Mouse (Mus musculus): ENCODE measurements around the gene Lrrc66. TPM values are rescaled to one million over a fixed set of nuclear protein-coding genes. Genes with fewer than 3 reads are reported as not detected.

Gene Lrrc66
- not detected for total RNA-seq (2021)
- long read RNA-seq, experiment 1, result 0 reads
- long read RNA-seq, experiment 2, result 0 reads

DNA sequence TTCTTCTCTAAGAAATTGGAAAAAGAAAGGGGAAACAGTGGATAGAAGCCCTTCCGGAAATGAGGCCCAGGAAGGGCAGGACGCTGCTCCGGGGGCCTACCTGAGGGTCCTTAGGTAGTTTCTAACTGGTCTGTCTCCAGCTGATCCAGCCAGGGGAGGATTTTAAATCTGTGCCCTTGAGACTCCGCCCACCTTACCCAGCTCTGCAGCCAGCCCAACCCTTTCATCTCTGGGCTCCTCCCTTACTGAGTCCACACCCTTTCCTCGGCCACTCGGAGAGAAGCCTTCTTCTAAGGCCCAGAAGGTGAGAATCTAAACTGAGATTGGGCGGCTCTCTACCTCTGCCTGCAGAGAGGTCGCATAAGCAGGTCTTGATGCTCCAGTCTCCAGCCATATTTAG is at the start of gene Lrrc66:
Gene Lrrc66, minus strand, starts transcription at position 236 of the 400 bp plus-strand sequence.
- no peak for DNase-seq (ENCODE audit: low spot score in 2 of 2)

DNA sequence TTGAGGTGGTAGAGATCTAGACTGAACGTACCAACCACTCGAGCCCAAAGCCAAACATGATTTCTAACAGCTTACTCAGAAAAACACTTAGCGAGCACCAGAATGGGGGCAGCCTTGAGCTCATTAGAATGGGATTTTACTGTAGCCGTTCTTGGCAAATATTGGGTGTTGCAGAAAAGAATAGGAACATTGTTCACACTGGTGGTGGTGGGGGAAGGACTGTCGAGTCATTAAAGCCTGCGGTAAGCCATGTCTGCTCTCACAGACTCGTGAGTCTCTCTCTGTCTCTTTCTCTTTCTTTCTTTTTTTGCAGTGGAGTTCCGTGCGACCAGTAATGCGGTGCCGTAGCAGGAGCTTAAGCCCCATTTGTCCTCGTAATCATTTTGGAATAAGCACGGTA is 44.3 kb upstream of the Lrrc66 start:
- DNase-seq (ENCODE audit: low spot score in 2 of 2), result peak in 1 of 2 experiments; percentile 4

DNA sequence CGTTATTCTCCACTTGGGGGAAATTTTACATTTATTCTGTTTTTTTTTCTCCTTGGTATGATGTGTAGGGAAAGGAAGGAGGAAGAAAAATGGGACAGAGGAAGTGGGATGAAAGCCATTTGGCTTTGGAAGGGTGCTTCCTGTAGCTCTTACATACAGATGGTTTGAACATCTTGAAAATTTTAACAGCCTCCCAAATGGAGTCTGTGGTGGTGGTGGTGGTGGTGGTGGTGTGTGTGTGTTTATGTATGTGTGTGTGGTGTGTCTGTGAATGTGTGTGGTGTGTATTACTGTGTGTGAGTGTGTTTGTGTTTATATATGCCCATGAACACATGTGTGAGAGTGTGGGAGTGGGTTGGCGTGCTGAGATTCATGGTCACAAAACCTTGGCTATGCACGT is 43.3 kb upstream of the Lrrc66 start:
- no peak for DNase-seq (ENCODE audit: low spot score in 2 of 2)

DNA sequence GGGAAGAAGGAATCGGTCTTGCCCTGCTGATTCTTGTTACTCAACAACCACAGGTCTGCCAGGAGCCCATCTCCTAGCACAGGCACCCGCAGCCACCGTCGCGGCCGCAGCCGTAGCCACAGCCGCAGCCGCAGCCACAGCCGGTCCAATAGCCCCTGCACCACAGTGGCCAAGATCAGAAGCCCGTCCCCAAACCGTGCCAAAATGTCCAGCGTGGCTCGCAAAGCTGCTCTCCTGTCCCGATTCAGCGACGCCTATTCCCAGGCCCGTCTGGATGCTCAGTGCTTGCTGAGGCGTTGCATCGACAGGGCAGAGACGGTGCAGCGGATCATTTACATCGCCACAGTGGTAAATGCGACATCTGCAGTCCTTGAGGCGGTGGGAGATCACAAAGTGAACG is 37.1 kb upstream of the Lrrc66 start:
- DNase-seq (ENCODE audit: low spot score in 2 of 2), result no peak

DNA sequence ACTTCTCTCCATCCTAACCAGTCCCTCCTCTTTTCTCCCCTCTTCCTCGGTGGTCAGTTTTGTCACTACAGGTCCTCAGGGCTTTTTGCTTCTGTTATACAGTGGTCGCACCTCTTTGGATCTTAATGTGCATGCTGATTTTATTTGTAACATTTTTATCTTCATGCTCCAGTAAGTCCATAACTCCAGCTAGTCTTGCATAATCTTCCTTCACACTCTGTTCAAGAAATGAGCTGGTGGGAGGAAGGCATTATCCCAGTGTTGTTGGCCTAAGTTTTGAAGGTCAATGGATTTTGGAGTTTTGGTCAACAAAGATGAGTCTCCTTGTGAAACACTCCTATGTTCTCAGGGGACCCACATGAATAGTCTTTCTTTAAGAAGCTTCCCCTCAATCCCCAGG is 35.6 kb upstream of the Lrrc66 start:
- no peak for DNase-seq (ENCODE audit: low spot score in 2 of 2)

DNA sequence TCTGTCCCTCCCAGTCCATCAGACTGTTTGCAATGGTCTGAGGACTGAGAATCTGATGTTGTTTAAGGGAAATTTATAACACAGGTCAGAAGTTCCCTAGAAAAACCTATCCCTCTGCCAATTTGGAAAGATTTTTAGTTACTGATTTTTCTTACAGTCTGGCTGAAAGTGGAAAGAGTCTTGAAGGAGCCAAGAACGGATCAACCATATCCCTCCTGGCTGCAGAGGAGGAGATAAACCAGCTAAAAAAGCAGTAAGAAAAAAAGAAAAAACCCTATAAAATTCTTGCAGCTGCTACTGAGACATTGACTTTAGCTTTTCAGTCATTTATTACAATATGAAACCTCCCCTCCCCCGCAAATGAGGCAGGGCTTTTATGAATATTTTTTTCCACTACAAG is 34.4 kb upstream of the Lrrc66 start:
- DNase-seq (ENCODE audit: low spot score in 2 of 2), result no peak

DNA sequence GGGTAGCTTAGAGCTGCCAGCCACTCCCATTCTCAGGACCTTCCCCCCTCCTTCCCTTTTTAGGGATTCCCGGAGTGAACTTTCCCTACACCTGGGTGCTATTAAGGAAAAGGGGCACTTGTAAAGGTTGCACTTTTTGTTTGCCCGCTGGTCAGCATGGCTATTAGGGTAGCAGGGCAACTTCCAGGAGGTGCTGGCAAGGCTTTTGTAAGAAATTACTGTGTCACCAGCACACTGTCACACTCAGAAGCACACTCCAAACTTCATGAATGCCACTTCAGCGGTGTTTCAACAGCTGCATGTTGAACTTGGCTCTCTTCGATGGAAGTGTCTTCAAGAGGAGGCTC is 19.5 kb upstream of the Lrrc66 start:
- no peak for DNase-seq (ENCODE audit: low spot score in 2 of 2)

DNA sequence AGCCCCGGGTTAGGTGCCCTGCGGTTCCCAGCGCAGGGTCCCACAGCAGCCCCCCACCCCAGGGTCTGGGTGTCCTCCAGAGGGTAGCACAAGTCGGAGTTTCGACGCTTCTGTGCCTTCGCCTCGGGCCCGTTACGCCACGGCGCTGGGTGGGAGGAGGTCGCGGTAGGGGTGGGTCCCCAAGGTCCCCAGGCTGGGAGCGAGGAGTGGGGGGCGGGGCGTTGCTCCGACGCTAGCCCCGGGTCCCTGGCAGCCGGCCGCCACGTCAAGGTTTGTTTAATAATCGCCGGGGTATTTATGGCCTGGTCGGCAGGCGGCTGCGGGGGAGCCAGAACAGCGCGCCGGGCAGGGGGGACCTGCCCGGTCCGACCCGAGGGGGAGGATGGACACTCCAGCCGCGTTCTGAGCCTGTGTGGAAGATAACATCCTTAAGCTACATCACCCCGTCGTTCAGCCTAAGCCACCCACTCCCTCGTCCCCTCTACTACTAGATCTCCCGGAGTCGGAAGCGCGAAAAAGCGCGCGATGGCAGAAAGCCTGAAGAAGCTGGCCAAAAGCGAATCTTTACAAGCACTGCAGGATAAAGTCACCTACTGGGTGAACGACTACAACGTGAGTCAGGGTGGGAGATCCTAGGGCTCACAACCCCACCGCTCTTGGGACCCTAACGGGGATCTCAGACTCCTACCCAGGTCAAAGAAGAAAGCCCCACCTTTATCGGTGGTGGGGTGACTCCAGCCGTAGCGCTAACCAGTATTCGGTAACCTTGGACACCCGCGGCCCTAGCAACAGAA is 18.9 kb upstream of the Lrrc66 start, which contains the start of gene Spata18:
Gene Spata18, plus strand, starts transcription at position 319 of the 794 bp plus-strand sequence.
- DNase-seq (ENCODE audit: low spot score in 2 of 2), result no peak

DNA sequence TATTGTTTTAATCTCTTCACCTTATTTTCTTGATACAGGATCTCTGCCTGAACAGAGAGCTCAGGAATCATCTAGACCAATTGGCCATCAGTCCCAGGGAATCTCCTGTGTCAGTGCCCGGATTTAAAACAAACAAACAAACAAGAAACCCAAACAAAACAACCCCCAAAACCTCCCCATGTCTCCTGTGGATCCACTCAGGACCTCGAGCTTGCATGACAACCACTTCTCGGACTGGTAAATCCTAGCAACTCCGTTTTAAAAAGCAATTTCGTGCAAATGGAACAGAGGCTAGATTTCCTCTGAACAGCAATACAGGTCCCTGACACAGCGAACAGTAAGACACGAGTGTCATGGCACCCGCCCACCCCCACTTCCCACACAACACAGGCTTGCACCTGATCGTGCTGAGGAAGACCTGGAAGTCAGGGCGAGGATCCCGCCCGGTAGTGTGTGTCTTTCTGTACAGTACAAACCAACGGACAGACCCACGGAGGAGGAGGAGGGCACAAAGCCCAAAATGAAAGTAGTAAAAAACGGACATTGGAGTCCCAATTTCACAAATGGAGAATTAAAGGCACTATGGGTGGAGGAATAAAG is 18.1 kb upstream of the Lrrc66 start:
- DNase-seq (ENCODE audit: low spot score in 2 of 2), result no peak

DNA sequence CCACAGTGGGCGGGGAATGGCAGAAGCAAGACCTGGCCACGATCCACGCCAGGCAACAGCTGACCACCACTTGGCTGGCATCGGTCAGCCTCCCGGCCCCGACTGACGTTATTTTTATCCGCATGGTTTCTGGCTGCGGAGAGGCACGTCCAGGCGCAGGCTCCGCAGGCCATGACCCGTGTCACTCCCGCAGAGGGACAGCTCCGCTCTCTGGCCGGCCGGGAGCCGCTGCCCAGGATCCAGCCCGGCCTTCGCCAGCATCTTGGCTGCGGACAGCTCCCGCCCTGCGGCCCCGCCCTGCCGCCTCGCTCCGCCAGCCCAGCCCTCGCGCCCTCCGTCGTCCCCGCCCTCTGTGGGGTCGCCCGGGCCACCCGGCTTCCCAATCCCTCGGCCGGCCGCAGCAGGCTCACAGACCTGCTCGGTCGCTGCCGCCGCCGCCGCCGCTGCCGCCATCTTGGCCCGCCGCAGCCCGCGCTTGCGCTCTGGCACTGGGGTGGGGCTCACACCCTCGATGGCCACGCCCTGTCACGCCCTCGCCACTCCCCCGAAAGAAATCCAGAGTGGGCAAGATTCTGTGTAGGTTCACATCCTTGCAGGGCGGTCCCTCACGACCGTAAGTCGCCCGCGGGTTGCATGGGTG is 15.1 kb upstream of the Lrrc66 start, which contains the start of gene Sgcb:
Gene Sgcb, minus strand, starts transcription at position 530 of the 640 bp plus-strand sequence.
- peak; percentile 86 to 87 for DNase-seq (ENCODE audit: low spot score in 2 of 2)

DNA sequence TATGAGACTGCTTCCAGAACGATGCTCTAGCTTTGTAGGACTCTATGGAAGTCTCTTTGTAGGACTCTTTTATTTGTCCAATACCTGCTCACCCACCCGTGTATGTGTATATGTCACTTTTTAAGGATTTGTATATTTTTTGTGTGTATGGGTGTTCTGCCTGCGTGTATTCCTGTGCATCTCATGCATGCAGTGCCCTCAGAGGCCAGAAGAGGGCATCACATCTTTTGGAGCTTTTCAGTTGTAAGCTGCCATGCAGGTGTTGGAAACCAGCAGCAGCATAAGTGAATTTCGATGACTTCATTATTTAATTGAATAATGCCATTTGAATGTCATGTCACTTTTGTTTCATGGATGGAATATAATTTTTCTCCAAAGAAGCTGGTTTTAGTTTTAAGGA is 9.8 kb upstream of the Lrrc66 start:
- DNase-seq (ENCODE audit: low spot score in 2 of 2), result peak in 1 of 2 experiments; percentile 41

DNA sequence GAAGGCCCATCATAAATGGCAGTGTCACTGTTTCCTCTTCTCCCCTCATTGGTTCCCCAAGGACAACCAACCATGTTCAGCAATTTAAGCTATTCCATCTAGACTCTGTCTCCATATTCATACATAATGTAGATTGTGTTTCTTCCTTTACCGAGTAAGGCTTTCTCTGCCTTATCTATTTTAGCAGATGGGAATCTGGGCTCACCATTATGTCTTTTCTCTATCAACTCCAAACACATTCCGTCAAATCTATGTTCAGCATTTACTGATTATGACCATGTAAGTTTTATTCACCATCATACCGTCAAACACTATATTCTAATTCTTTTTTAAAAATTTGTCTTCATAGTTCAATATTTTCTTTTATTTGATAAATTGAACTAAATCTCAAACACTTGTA is 8.7 kb upstream of the Lrrc66 start:
- no peak for DNase-seq (ENCODE audit: low spot score in 2 of 2)

DNA sequence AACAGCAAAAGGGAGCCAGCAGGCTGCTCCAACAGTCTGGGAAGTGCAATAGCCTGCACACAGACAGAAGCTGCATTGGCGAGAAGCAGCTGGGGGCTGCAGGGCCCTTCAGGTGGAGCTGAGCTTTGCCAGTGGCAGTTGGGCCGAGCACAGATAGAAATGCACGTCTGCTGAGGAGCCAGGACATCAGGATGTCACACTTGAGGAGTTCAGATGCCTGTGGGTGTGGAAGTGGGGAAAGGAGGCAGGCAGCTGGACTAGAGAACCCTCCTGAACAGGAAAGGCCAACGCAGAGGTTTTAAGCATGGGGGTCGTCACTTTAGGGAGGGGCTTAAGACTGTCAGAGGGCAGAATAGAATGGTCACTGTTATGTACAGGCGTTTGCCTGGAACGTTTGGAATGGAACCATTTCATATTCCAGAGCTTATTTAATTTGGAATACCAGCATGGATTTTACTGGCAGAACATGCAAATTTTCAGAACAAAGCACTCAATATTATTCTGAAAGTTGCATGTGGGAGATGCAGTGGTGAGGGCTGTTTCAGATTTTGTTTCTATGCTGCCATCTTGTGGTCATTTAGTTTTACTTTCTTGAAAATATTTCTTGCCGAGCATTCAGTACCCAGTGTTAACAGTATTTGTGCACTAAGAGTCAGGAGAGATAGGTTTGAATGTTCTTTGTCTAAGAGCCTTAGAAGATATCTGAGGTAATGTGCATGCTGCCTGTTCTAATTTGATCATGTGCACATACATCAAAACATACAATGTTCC is 5.2 kb upstream of the Lrrc66 start:
- no peak for DNase-seq (ENCODE audit: low spot score in 2 of 2)

DNA sequence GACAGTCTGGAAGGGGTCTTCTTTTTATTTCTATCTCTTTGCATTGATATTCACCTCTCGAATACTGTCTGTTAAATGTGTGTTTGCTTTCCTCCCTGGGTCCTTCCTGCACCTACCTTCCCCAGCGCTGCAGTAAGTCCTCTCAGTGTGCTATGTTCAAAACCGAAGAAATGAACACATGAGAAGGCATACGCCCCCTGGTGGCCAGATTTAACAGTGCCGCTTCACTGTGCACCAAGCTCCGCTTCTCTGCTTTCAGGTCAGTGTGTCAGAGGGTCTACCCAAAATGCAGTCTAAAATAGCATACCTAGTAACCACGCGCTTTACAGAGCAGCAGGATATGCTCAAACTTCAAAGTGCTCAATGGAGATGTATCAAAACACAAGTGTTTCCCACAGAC is 815 bp upstream of the Lrrc66 start:
- peak; percentile 83 to 89 for DNase-seq (ENCODE audit: low spot score in 2 of 2)

DNA sequence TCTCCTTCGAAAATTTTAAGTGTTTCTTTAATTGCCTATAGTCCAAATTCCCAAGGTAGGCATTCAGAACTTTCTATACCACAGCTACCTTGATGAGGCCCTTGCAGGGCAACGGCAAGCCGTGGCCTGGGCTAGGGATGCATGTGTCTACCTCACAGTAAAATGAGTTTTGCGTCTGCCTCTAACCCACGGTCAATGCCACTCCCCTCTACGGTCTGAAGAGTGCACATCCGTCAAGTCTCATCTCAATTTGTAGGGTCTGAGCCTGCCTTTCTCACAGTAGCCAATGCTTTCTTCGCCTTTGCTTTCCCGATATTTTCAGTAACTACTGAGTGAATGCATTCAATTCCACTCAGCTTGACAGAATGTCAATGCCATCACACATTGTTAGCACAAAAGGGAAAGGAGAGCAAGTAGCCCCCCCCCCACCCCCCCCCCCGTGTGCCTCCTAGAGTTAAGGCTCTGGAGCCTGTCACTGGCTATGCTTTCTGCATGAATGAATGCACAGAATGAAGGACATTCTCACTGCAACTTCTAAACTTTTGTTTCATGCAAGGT is 1.2 kb downstream of the Lrrc66 start:
- DNase-seq (ENCODE audit: low spot score in 2 of 2), result no peak

DNA sequence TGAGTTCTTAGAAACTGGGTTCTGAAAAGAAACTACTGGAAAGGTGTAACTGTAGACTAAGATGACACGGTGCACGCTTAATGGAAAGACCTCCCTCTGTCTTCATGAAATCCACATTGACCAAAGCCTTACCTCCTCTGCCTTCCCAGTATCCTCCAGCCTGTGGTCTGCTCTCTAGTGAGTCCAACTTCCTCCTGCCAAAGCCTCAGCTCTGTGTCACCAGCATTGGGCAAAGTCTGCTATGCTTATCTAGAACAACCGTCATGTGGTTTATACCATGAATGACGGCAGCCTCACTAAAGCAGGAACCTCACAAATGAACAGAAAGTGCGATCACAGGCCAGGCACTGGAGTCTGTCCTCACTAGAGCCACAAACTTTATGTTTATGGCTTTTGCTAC is 2.2 kb downstream of the Lrrc66 start:
- DNase-seq (ENCODE audit: low spot score in 2 of 2), result no peak

DNA sequence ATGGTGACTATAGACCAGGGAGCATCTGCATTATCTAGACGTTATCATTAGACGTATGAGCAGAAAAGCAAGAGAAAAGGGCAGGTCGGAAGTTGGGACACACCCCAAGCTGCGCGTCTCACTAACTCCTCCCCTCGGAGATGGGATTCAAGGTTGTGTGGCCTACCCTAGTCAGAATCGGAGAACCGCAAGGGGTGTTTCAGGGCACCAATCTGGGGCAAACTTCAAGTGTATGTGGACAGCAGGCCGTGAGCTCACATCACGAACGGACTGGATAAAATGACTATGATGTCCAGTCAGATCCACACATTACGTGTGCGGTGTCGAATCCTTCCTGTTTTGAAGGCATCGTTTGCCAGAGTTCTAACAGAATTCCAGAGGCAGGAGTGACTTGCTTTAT is 4.3 kb downstream of the Lrrc66 start:
- DNase-seq (ENCODE audit: low spot score in 2 of 2), result no peak

DNA sequence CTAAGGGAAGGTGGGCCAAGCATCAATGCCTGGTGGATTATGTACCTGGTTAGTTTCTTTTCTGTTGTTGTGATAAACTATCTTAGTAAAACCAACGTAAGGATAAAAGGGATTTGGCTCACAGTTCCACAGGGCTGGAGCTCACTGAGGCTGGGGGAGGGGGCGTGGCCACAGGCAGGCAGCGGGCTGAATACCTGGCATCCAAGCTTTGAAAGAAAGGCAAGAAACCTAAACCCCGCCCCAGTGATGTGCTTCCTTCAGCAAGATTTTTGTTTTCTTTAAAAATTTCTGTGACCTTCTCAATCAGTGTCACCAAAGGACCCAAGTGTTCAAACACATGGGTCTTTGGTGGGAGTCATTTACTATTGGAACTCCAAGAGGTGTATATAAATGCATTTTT is 4.8 kb downstream of the Lrrc66 start:
- no peak for DNase-seq (ENCODE audit: low spot score in 2 of 2)

DNA sequence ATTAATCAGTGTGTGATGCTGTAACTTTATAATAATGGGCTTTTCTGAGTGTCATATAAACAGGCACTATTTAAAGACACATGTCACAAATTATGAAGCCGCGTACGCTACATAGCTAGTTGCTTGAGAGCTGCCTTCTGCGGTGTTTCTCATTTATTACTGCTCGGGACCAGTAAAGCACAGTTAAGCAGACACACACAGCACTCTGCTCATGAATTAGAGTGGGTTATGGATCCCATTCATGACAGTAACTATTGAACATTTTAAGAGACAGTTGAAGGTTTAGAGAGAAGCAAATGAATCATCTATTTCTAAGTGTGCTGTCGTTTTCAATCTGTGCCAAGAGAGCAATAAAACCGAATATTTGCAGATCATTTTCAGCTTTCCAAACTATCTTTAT is 5.5 kb downstream of the Lrrc66 start:
- DNase-seq (ENCODE audit: low spot score in 2 of 2), result no peak

DNA sequence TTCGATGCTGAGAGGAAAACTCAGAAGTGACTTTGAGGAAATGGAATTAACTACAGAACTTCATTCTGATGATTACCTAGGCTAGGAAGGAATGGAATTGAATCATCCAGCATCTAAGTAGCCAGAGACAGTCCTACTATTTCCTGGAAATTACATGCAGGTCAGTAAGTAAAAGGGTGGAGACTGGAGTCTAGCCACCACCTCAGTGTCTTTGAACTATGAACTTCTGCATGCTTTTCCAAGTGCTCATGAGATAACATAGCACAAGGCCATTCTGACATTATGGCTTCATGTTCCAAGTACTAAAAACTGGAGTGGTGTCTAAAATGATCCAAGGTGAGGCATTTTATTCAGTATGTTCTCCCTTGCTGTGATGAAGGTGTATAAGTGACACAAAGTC is 6.8 kb downstream of the Lrrc66 start:
- no peak for DNase-seq (ENCODE audit: low spot score in 2 of 2)

DNA sequence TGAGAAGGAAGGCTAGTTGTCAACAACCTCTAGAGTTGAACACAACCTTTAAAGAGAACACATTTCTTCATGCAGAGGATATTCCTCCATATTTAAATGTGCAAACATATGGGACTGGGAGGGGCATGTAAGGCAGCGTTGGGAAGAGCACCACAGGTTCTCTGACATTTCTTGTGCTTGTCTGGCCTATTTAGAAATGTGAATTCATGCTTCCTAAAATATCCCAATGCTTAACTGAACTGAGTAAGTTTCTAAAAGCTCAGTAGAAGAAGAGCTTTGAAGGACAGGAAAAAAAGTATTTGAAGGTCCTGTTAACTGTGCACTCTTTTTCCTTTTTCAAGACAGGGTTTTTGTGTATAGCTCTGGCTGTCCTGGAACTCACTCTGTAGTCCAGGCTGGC is 13.4 kb downstream of the Lrrc66 start:
- no peak for DNase-seq (ENCODE audit: low spot score in 2 of 2)
